Mouse (Mus musculus): Measurements from ENCODE around the gene Klhl4. TPM values are rescaled to one million over a fixed set of nuclear protein-coding genes. Genes with fewer than 3 reads are reported as not detected.

Gene Klhl4
- polyA plus RNA-seq (2014; fragmentation: Nextera tagmentation; extraction: Ambion mirVana): 4.6 and 4.7 TPM in 2 replicates

DNA sequence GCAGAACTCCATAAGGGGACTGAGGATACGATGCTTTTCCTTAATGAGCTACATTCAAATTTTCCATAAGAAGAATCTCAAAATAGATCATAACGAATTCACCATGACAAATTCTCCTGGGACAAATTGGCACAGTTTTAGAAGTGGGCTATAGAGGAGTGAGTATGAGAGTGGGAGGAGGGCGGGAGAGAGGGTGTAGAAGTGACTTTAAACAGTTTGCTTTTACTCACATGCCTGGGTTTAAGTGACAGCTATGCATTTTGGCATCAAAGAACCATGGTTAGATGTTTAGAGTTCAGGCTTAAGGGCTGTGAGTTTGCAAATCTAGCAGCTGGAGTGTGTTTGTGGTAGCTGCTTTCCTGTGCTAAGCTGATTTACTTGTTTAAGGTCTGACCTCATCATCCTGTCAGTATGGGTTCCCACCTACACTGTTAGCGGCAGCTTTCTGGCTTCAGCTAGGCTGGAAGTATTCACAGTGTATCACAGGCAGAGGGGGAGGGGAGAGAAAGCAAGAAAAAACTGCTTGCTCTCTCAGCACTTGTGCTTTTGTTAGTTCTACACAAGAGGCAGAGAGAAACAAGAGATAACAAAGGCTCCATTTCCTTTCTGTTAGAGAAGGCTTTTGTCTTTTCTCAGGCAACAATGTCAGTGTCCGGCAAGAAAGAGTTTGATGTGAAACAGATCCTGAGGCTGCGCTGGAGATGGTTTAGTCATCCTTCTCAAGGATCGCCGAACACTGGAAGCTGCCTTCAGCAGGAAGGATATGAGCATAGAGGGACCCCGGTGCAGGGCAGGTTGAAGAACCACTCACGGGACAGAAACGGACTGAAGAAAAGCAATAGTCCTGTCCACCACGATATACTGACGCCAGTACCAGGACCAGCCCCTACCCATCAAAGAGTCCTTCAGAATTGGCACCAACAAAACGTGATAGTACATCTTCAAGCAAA, at the start of gene Klhl4:
TSS of gene Klhl4 (plus strand) at position 552 of the 950 bp plus-strand sequence.
- H3K9ac ChIP-seq (ENCODE audit: low read depth, low read length): 0 out of 2 replicates have a peak within 1 kb of the TSS, but pooled peaks have one; percentile 19
- no peaks in the 10 kb centered on the region for H3K4me1 ChIP-seq (replicated peaks; ENCODE audit: control insufficient read depth, insufficient read depth, low read length)
- 37% methylated on average over 14 of the region's 14 CpGs for WGBS
- H3K27me3 ChIP-seq (ENCODE audit: control insufficient read depth, insufficient read depth, low read length): no peaks in the 10 kb centered on the region
- peak; percentile 42 for DNase-seq (ENCODE audit: low spot score)
- no peak within 1 kb of the TSS for H3K27ac ChIP-seq (ENCODE audit: low read depth, low read length)
- H3K4me2 ChIP-seq (replicated peaks; ENCODE audit: low read depth, low read length): peak within 1 kb of the TSS; percentile 19; the same call in 1 of the 2 replicates
- H3K4me3 ChIP-seq (ENCODE audit: low read depth, low read length): peak within 1 kb of the TSS; percentile 16
- H3K36me3 ChIP-seq (ENCODE audit: control insufficient read depth, insufficient read depth, low read length): no peaks in the 10 kb centered on the region
- peak; percentile 83 for ATAC-seq (ENCODE audit: low FRiP score)
- H3K9me3 ChIP-seq (ENCODE audit: control insufficient read depth, low read length): no peaks in the 10 kb centered on the region

DNA sequence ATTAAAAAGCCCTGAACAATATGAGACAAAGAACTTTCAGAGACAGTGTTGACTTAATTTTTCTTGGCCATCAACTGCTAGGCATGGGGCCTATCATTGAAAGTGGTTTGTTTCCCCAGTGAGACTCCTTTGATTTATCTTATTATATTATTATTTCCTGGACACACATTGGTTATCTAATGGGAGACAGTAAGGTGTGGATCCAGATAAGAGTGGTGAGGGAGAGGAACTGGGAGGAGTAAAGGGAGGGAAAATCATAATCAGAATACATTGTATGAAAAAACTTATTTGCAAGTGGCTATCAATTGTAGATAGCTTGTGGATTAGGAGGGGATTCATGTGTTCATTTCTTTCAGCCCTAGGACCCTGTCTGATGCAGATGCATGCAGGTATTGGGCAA, 10.0 kb downstream of the Klhl4 start:
- H3K27me3 ChIP-seq (ENCODE audit: control insufficient read depth, insufficient read depth, low read length): no peaks in the 10 kb centered on the region
- no peak overlapping the region for H3K27ac ChIP-seq (ENCODE audit: low read depth, low read length)
- DNase-seq (ENCODE audit: low spot score) (no peak), ATAC-seq (ENCODE audit: low FRiP score) (no peak)
- no peak overlapping the region for H3K9ac ChIP-seq (ENCODE audit: low read depth, low read length)
- H3K4me1 ChIP-seq (replicated peaks; ENCODE audit: control insufficient read depth, insufficient read depth, low read length): no peaks in the 10 kb centered on the region
- H3K4me3 ChIP-seq (ENCODE audit: low read depth, low read length): no peak overlapping the region
- no peak overlapping the region for H3K4me2 ChIP-seq (replicated peaks; ENCODE audit: low read depth, low read length)
- H3K9me3 ChIP-seq (ENCODE audit: control insufficient read depth, low read length): no peaks in the 10 kb centered on the region
- no peaks in the 10 kb centered on the region for H3K36me3 ChIP-seq (ENCODE audit: control insufficient read depth, insufficient read depth, low read length)

DNA sequence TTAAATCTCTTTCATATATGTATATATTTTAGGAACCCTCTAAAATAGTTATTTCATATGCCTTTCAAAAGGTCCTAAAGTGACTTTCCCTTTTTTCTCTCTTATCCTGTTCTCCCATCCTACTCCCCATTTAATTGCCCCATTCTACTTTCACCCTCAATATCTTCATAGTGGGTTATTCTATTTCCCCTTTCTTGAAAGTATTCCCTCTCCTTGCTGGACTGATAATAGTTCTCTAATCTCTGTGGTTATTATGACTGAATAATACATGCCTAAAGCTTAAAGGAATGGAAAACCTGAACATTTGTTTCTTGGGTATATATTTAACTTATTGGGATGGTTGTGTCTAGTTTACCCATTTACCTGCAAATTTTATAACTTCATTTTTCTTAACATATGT, 12.6 kb downstream of the Klhl4 start:
- H3K36me3 ChIP-seq (ENCODE audit: control insufficient read depth, insufficient read depth, low read length): no peaks in the 10 kb centered on the region
- no peak overlapping the region for H3K27ac ChIP-seq (ENCODE audit: low read depth, low read length)
- H3K9me3 ChIP-seq (ENCODE audit: control insufficient read depth, low read length): no peaks in the 10 kb centered on the region
- H3K9ac ChIP-seq (ENCODE audit: low read depth, low read length): no peak overlapping the region
- DNase-seq (ENCODE audit: low spot score) (no peak), ATAC-seq (ENCODE audit: low FRiP score) (no peak)
- no peak overlapping the region for H3K4me3 ChIP-seq (ENCODE audit: low read depth, low read length)
- H3K4me1 ChIP-seq (replicated peaks; ENCODE audit: control insufficient read depth, insufficient read depth, low read length): no peaks in the 10 kb centered on the region
- no peak overlapping the region for H3K4me2 ChIP-seq (replicated peaks; ENCODE audit: low read depth, low read length)
- H3K27me3 ChIP-seq (ENCODE audit: control insufficient read depth, insufficient read depth, low read length): no peaks in the 10 kb centered on the region

DNA sequence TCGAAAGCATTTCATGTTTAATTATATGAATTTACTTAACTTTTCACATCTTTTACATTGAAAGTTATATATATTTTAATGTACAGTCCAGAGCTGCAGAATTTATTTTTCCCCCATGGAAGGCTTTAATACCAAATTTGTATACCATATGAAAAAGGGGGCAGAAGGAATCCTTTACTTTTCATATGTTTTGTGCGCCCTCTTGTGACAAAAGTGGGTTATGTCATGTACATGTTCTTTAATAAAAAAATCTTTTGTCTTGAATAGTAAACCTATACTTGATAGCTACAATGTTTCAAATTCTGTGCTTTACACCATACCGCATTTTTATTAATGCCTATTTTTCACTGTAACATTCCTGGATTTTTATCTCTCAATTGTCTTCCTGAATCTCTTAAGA, 84.0 kb downstream of the Klhl4 start:
- H3K27ac ChIP-seq (ENCODE audit: low read depth, low read length): no peak overlapping the region
- H3K36me3 ChIP-seq (ENCODE audit: control insufficient read depth, insufficient read depth, low read length): no peaks in the 10 kb centered on the region
- H3K4me3 ChIP-seq (ENCODE audit: low read depth, low read length): no peak overlapping the region
- ATAC-seq (ENCODE audit: low FRiP score) (no peak), DNase-seq (ENCODE audit: low spot score) (peak; percentile 53)
- 36% methylated on average over 3 of the region's 3 CpGs for WGBS
- no peak overlapping the region for H3K9ac ChIP-seq (ENCODE audit: low read depth, low read length)
- no peaks in the 10 kb centered on the region for H3K27me3 ChIP-seq (ENCODE audit: control insufficient read depth, insufficient read depth, low read length)
- no peaks in the 10 kb centered on the region for H3K4me1 ChIP-seq (replicated peaks; ENCODE audit: control insufficient read depth, insufficient read depth, low read length)
- H3K4me2 ChIP-seq (replicated peaks; ENCODE audit: low read depth, low read length): no peak overlapping the region
- H3K9me3 ChIP-seq (ENCODE audit: control insufficient read depth, low read length): no peaks in the 10 kb centered on the region

DNA sequence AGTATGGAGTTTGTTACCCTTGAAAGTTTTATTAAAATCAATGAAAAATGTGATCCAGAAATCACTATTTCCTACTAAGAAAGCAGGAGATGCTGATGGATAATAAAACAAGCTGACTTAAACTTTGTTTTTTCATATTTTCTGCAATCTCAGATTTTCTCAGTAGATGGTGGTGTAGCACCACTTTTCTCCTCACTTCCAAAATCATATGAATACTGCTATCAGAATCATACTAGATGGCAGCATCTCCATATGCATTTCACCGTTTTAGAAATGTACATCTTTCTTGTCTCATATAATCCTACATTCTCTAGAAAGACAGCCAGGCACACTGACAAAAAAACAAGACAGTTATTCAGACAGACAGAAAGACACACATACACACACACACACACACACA, 108.2 kb downstream of the Klhl4 start:
- no peak overlapping the region for H3K9ac ChIP-seq (ENCODE audit: low read depth, low read length)
- no peaks in the 10 kb centered on the region for H3K9me3 ChIP-seq (ENCODE audit: control insufficient read depth, low read length)
- no peaks in the 10 kb centered on the region for H3K4me1 ChIP-seq (replicated peaks; ENCODE audit: control insufficient read depth, insufficient read depth, low read length)
- no peak overlapping the region for H3K4me2 ChIP-seq (replicated peaks; ENCODE audit: low read depth, low read length)
- H3K27me3 ChIP-seq (ENCODE audit: control insufficient read depth, insufficient read depth, low read length): no peaks in the 10 kb centered on the region
- DNase-seq (ENCODE audit: low spot score): peak; percentile 7
- ATAC-seq (ENCODE audit: low FRiP score): no peak
- H3K36me3 ChIP-seq (ENCODE audit: control insufficient read depth, insufficient read depth, low read length): no peaks in the 10 kb centered on the region
- no peak overlapping the region for H3K4me3 ChIP-seq (ENCODE audit: low read depth, low read length)
- 57% methylated on average over 1 of the region's 1 CpGs for WGBS
- H3K27ac ChIP-seq (ENCODE audit: low read depth, low read length): no peak overlapping the region

Data from hindbrain, embryonic 11.5 days (tissue).